Mouse (Mus musculus) cortical plate, adult 2 months (tissue): Measurements from ENCODE around the gene Nectin2. TPM values are rescaled to one million over a fixed set of nuclear protein-coding genes. Genes with fewer than 3 reads are reported as not detected.
"Not testable (repeated sequence)": the region's sequence is repeated elsewhere in the genome, so short reads cannot be mapped to it uniquely, and the experiment has no call there.

Experiments used
- H3K27ac ChIP-seq: fragments of 200-500 bp; 2 replicates; pipeline ENCODE4 v1.5.1; 2012; ENCODE audit warnings: low read length, control low read depth, inconsistent platforms; ENCODE audit not compliant: insufficient read depth
- H3K4me1 ChIP-seq: fragments of 200-500 bp; 2 replicates; pipeline ENCODE4 v1.6.1; 2011; ENCODE audit warnings: low read length; ENCODE audit not compliant: control insufficient read depth, insufficient read depth
- H3K4me3 ChIP-seq: fragments of 200-500 bp; 2 replicates; pipeline ENCODE4 v1.5.1; 2011; ENCODE audit warnings: mild to moderate bottlenecking, low read length, control low read depth; ENCODE audit not compliant: insufficient read depth
- CTCF ChIP-seq: fragments of 200-500 bp; IDR thresholded peaks from 2 replicates; pipeline ENCODE4 v1.5.1; 2011; ENCODE audit warnings: mild to moderate bottlenecking, control low read depth, low read length; ENCODE audit not compliant: insufficient read depth; ENCODE audit errors: extremely low read depth
- POLR2A ChIP-seq: fragments of 200-500 bp; IDR thresholded peaks from 2 replicates; pipeline ENCODE4 v1.6.1; 2011; ENCODE audit warnings: mild to moderate bottlenecking, low read length, control low read depth; ENCODE audit not compliant: insufficient read depth; ENCODE audit errors: extremely low read depth
- polyA plus RNA-seq: library from polyadenylated mRNA; depleted of rRNA; stranded (reverse); fragments of >200 nt; gene quantifications from 2 replicates; pipeline ENCODE4 v1.2.3, GENCODE M21; 2012; rRNA removed

The Nectin2 gene
- 6.9 and 7.1 TPM in 2 replicates for polyA plus RNA-seq

GRCm38 (mm10) chr7:19750217-19751069, at the start of gene Nectin2:
Gene Nectin2, minus strand, starts transcription at chr7:19750483.
- Histone ChIP-seq H3K4me3 (peak within 1 kb of the TSS; percentile 51), H3K4me1 (no peaks in the 10 kb centered on the region), H3K27ac (no peak within 1 kb of the TSS; the same call in 1 of the 2 replicates)
- TF ChIP-seq CTCF (peak; percentile 61; the same call in 1 of the 2 replicates), POLR2A (no peak)

- Histone ChIP-seq H3K4me1 (no peaks in the 10 kb centered on the region), H3K4me3 (no peak within 1 kb of the TSS), H3K27ac (no peak within 1 kb of the TSS)
- no peak for TF ChIP-seq POLR2A
- peak; percentile 52 for TF ChIP-seq CTCF
These were observed 46.7 kb upstream of the Nectin2 start, which contains the start of gene Cblc for GRCm38 (mm10) chr7:19796697-19797588. Gene Cblc, minus strand, starts transcription at chr7:19796809.

- TF ChIP-seq POLR2A (no peak), CTCF (no peak)
- Histone ChIP-seq H3K27ac (no peak overlapping the region), H3K4me1 (no peaks in the 10 kb centered on the region), H3K4me3 (no peak overlapping the region)
These were observed 46.0 kb upstream of the Nectin2 start for GRCm38 (mm10) chr7:19796254-19796653.

- TF ChIP-seq POLR2A (no peak), CTCF (no peak)
- Histone ChIP-seq H3K27ac (no peak overlapping the region), H3K4me3 (no peak overlapping the region), H3K4me1 (no peaks in the 10 kb centered on the region)
These were observed 45.0 kb upstream of the Nectin2 start for GRCm38 (mm10) chr7:19795236-19795635.

- TF ChIP-seq POLR2A (no peak), CTCF (no peak)
- H3K27ac ChIP-seq, result no peak overlapping the region
- 0 out of 2 replicates have a peak, but pooled peaks cover 1% of the 10 kb centered on the region for H3K4me1 ChIP-seq
- no peak overlapping the region for H3K4me3 ChIP-seq
These were observed 42.7 kb upstream of the Nectin2 start for GRCm38 (mm10) chr7:19792701-19793630.

- not testable (repeated sequence) for H3K27ac ChIP-seq, H3K4me1 ChIP-seq, H3K4me3 ChIP-seq
These were observed 41.2 kb upstream of the Nectin2 start for GRCm38 (mm10) chr7:19791504-19791903.

- Histone ChIP-seq H3K4me1 (0 out of 2 replicates have a peak, but pooled peaks cover 1% of the 10 kb centered on the region), H3K27ac (no peak overlapping the region), H3K4me3 (no peak overlapping the region)
- TF ChIP-seq CTCF (peak; percentile 78), POLR2A (no peak)
These were observed 39.6 kb upstream of the Nectin2 start for GRCm38 (mm10) chr7:19789904-19790347.

GRCm38 (mm10) chr7:19785874-19786458, 35.7 kb upstream of the Nectin2 start:
- H3K4me1 ChIP-seq, result 0 out of 2 replicates have a peak, but pooled peaks cover 1% of the 10 kb centered on the region
- no peak overlapping the region for H3K4me3 ChIP-seq
- H3K27ac ChIP-seq, result no peak overlapping the region
- no peak for TF ChIP-seq POLR2A
- no peak for TF ChIP-seq CTCF
